Mouse (Mus musculus): ENCODE measurements around the gene Arpc5.
A peak's percentile ranks its signal among the peaks of the same experiment; 100 is the strongest.

Arpc5 gene

DNA sequence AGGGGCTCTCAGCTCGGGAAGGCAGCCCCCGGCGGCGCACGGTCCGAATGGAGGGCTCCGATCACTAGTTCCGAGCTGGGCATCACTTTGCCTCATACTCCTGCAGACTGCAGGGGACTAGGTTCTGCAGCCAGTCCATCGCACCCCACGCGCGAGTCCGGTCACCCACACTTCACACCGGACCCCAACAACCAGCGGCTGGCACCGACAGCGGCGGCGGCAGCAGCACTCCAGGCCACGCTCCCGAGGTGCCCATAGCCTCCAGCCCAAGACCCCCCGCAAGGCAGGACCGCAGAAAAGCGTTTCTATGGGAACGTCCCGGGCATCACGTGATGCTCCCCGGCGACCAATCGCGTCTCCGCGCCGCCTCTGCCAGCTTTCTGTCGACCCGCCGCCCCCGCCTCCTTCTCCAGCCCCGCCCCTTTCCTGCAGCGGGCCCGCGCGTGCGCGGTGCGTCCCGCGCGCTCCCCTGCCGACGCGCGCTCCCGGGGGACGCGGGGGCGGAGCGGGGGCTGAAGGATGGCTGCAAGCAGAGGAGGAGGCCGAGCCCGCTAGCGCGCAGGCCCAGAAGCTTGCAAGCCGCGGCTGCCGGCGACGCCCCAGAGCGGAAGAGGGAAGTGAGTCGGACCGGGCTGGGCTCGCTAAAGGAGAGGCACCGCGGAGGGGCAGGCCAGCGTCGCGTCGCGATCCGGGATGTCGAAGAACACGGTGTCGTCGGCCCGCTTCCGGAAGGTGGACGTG is at the start of gene Arpc5, which contains the start of gene Rgl1:
Gene Arpc5, plus strand, starts transcription at position 511 of the 741 bp plus-strand sequence.
Gene Rgl1, minus strand, starts transcription at position 320 of the 741 bp plus-strand sequence.
- peak; percentile 97 for DNase-seq

DNA sequence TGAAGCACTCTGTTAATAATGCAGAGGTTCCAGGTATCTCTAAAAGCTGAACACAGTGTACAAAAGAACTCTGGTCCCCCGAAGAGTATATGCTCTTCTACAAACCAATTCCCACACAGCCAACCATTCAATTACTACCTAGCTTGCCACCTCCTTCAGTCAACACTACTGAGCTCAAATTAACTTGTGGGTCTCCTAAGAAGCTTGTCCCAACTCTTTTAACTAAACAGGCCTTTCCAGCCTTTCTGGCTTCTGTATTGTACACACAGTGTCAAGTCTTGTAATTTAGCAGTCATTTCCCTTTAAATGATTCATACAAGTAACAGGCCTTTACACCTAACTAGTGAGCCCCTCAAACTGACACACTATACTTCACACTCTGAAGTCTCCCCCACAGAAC is 49.0 kb upstream of the Arpc5 start:
- DNase-seq = no peak

- no peak for DNase-seq
Observed at GRCm38 (mm10) chr1:152718200-152718599, 48.1 kb upstream of the Arpc5 start.

DNA sequence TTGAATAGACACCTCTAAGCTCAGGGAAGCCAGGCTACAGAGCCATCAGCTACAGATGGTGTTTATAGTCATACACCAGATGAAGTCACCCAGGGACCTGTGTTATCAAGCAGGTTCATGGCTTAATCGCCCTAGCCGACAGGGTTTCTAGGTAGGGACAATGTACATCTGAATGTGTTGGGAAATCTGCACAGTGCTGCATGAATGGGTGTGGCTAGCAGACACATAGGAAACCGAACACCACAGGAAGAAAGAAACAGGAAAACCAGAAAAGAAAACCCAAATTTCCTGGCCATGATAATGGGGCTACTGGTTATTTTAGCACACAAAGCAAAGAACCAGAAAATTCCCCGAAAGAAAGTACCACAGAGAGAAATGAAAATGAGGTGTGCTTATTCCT is 45.4 kb upstream of the Arpc5 start:
- DNase-seq = no peak

- DNase-seq = no peak
Observed at GRCm38 (mm10) chr1:152721535-152722198, 44.7 kb upstream of the Arpc5 start.

DNA sequence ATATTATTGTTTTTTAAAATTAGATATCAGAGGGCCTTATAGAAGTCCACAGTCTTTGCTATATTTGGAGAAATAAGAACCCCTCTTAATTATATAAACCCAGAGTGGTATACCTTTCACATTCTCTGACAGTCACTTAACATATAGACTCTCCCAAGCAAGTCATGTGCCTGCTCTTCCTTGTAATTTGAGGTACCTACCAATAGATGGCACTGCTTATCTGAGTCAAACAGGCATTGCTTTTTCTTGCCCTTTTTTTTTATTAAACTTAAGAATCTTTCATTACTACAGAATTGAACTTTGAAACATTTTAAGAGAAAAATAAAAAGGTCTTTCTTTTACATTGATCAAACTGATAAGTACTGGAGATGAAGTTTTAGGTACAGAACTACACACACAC is 42.1 kb upstream of the Arpc5 start:
- no peak for DNase-seq

DNA sequence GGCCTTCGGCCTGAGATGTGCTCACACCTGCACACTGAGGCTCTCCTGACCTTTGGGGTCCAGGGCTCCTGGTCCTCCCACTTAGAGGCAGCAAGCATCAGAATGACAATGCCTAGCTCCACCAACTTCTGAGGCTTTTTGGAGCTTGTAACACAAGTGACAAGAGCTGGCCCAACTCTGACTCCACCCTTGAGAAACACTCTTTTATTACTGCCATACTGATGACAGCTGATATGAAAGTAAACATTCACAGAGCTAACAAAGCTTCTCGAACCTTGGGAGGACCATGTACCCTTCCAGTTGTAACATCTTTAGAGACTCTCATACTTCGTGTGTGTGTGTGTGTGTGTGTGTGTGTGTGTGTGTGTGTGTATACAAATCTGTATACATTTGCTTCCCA is 40.2 kb upstream of the Arpc5 start:
- DNase-seq = no peak

DNA sequence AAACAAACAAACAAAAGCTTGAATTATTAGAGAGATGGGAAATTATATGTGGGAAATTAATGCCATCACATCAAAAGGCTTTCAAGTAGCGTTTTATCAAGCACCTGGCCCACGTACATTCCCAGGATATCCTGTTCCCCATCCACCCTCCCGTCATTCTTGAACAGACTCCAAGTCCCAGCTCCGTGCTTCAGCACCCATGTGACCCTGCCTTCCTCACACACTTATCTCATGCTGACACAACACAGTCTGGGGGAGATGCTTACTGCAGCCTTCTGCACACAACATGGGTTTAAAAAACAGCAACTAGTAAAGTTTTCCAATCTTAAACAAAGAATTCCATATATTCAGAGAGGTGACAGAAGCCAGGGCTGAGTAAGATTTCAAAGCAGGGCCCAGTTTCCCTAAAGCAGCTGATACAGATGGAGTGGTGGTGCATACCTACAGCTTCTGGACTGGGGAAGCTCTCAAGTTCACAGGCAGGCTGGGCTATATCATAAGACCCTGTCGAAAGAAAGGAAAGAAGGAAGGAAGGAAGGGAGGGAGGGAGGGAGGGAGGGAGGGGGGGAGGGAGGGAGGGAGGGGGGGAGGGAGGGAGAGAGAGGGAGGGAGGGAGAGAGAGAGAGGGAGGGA is 38.6 kb upstream of the Arpc5 start:
- peak; percentile 46 for DNase-seq

DNA sequence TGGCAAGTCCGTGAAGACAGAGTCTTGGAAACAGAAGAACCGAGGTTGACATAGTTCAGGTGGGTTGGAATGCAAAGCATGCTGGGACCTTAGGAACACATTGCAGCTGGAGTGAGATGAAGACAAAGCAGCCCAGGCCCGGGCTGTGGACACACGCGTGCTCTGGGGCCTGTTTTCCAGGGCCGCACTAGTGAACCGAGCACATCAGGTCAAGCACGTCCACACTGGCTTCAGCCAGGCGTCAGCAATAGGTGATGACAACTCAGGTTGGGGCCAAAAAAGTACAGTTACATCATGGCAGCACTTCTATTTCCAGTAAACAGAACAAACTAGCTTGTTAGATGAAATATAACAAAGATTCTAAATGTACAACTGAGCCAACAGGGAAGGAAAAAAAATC is 27.5 kb upstream of the Arpc5 start:
- DNase-seq = no peak

DNA sequence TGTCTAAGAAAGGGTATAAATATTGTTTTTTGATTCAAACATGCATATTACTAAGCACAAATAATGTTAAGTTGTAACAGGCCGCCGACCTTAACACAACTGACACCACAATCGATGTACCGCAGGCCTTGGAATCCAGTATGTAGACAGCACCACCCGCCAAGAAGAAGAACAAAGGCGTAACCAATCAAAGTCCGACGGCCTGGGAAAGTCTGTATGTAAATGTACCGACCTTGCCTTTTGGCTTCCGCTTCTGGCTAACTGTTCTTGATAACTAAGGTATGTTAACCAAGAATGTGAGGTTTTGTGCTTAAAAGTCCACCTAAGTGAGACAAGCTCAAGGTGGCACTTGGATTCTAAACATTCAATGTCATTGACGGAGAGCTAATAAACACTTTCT is 27.0 kb upstream of the Arpc5 start:
- no peak for DNase-seq

- no peak for DNase-seq
Observed at GRCm38 (mm10) chr1:152743095-152743826, 23.1 kb upstream of the Arpc5 start.

GRCm38 (mm10) chr1:152746426-152746825 is 19.9 kb upstream of the Arpc5 start:
- DNase-seq = peak; percentile 95

DNA sequence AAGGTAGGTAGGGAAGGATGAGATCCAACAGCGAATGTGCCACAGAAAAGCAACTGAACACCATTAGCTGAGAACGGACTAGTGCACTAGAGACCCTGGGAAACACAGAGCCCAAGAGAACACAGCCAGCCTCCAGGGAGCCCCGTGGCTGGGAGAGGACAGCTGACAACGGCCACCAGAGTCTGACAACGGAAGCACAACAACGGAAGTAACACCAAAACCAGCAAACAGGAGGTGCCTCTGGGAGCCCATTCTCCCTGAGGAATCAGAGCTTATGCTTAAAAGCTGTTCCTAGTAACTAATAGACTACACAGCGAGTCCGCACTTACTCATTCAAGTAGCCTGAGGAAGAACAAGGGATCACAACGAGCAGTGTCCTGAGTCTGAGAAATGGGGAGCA is 17.1 kb upstream of the Arpc5 start:
- DNase-seq = peak; percentile 13

GRCm38 (mm10) chr1:152750312-152750965 is 15.9 kb upstream of the Arpc5 start, which contains the start of gene Apobec4:
Gene Apobec4 (plus strand): TSS chr1:152750551.
- peak; percentile 30 for DNase-seq

DNA sequence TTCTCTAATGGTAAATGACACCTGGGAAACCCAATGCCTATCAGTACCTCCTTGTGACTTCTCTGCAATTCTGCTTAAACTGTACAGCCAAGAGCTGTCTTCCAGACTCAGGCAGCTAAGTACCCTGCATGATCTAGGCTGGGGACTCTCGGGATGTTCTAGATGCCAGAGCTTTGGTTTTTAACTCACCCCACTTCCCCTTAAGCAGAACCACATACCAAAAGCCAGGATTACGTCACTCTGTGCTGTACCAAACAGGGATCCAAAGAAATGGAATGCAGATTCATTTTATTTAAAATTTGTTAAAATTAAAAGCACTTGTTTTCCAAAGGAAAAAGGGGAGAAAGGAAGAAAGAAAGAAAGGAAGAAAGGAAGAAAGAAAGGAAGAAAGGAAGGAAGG is 4.6 kb upstream of the Arpc5 start:
- no peak for DNase-seq

DNA sequence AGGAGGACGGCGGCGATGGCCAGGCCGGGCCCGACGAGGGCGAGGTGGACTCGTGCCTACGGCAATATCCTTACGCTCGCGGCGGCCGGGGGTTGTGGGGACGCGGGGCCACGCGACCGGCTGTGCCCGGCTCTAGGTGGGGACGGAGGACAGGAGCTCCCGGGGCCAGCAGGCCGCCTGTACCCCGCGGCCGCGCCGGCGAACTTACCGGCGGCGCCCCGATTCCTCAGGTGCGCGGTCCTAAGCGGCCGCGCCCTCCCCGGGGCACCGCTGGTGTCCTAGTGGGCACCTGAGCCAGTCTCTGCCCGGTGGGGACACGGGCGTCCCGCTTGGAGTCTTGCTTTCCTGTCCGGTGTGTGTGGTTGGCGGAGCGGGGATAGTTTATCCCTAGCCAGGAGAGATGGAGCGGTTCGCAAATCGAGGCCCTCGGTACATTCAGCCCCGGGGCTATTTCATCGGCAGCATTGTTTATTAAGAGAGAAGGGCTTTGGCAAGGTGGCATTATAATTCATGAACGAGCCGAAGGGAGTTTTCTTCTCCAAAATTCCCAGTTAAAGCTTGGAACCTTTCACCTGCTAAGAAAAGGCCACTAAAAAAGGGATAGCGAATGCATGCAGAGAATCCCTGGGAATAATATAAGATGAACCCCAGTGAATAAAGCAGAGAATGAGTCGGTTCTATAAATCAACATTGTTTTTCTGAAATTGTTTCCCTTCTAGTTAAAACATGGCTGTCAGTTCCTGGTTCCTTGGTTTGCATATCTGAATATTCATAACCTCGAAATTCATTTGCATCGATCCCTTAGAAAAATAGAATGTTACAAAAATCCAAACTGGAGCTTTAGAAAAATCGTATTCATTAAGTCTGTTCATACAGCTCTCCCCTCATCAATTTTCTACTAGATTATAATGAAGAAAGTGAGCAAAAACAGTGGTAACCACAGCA is 734 bp downstream of the Arpc5 start:
- DNase-seq = peak; percentile 30

GRCm38 (mm10) chr1:152767749-152768488 is 1.6 kb downstream of the Arpc5 start:
- peak; percentile 95 for DNase-seq

- DNase-seq = no peak
Observed at GRCm38 (mm10) chr1:152771016-152771415, 4.7 kb downstream of the Arpc5 start.

- DNase-seq = peak; percentile 16
Observed at GRCm38 (mm10) chr1:152774601-152775000, 8.3 kb downstream of the Arpc5 start.

GRCm38 (mm10) chr1:152779071-152779737 is 12.9 kb downstream of the Arpc5 start:
- DNase-seq = peak; percentile 84

All from lung, postnatal 36 days (tissue).